Comparison of ENCODE assay signal across 8 mouse cellular contexts in genomic region chr4:53219351-53219750, GRCm38 (mm10). TPM values are rescaled to one million over a fixed set of nuclear protein-coding genes. Genes with fewer than 3 reads are reported as not detected.
DNase-seq lines count a peak whose midpoint lies in the region; ATAC-seq and TF ChIP-seq lines count a peak whose summit lies in the region.

No protein-coding gene starts in this region.

- ATAC-seq in megakaryocyte, adult 5-6 weeks (ENCODE audit: poor library complexity, severe bottlenecking): no peak

- TF ChIP-seq CTCF in brain, embryonic 14.5 days (IDR thresholded peaks at IDR 0.05; ENCODE audit: borderline replicate concordance, extremely low read depth, insufficient read depth, insufficient read length): no peak

- DNase-seq in layer of hippocampus, adult 11-12 months (ENCODE audit: low spot score): peak; percentile 32
- DNase-seq in layer of hippocampus, adult 9-10 months (ENCODE audit: low spot score): no peak
- DNase-seq in brain, embryonic 14.5 days (ENCODE audit: low read depth): peak; percentile 75
- DNase-seq in heart, adult 18-20 months: peak; percentile 84 to 90
- peak; percentile 21 to 42 for DNase-seq in layer of hippocampus, adult 8-10 months (ENCODE audit: low spot score in 2 of 2)
- peak; percentile 27 for DNase-seq in testis, postnatal 14 days (ENCODE audit: low spot score)
- DNase-seq in c-Kit-positive CD71-positive TER-119-positive erythroid progenitor cells, embryonic 14.5 days (ENCODE audit: low spot score): no peak

- TF ChIP-seq POLR2A in brain, embryonic 14.5 days (IDR thresholded peaks at IDR 0.05; ENCODE audit: borderline replicate concordance, extremely low read depth, insufficient read depth, insufficient read length, poor library complexity, severe bottlenecking): no peak

RNA-seq across cellular contexts. Expression of gene Abca1, which starts 59.7 kb away (rescaled TPM):
- polyA plus RNA-seq in brain, embryonic 14.5 days (2012; rRNA removed): 9.1 and 15.9 TPM in 2 replicates
- total RNA-seq in heart, adult 18-20 months (2021): 10 to 100 TPM; 15.8 to 17.9 TPM
- 10 to 100 TPM; 23.5 to 37.9 (median 28.2) TPM for total RNA-seq in layer of hippocampus, adult 8-10 months (2022)
- 1.2 and 1.8 TPM in 2 replicates for total RNA-seq in megakaryocyte, adult 5-6 weeks (2015)
- 2.5 and 3.4 TPM in 2 replicates for total RNA-seq in megakaryocyte, adult 5-6 weeks (2017)

Comparison
In these comparisons a context has a peak if more than half of its experiments do, and no peak if none do; other contexts are left out.
1. DNase-seq: peak in layer of hippocampus, adult 11-12 months (single experiment), brain, embryonic 14.5 days (single experiment), heart, adult 18-20 months (2 of 2), layer of hippocampus, adult 8-10 months (2 of 2) and testis, postnatal 14 days (single experiment); none in layer of hippocampus, adult 9-10 months (single experiment) and c-Kit-positive CD71-positive TER-119-positive erythroid progenitor cells, embryonic 14.5 days (single experiment).